9 mouse cellular contexts compared by ENCODE assay signal in genomic region chr6:135363344-135364040, GRCm38 (mm10). TPM values are rescaled to one million over a fixed set of nuclear protein-coding genes. Genes with fewer than 3 reads are reported as not detected.
DNase-seq lines count a peak whose midpoint lies in the region; ATAC-seq lines count a peak whose summit lies in the region.
"Had no signal": no experiment of that assay in that cellular context is flagged by ENCODE, and none has a peak within 500 bp of the region (broad histone marks: within the 10 kb centered on the region; RNA-seq: fewer than 3 reads in every experiment).

No protein-coding gene starts in this region.

- peak overlapping the region; percentile 46; the same call in 1 of the 2 replicates for H3K4me3 ChIP-seq in heart, embryonic 10.5 days
- no peak overlapping the region for H3K4me3 ChIP-seq in midbrain, embryonic 11.5 days (ENCODE audit: low read depth, low read length)
- no peak overlapping the region for H3K4me3 ChIP-seq in midbrain, embryonic 13.5 days (replicated peaks)
- H3K4me3 ChIP-seq in hindbrain, embryonic 16.5 days (ENCODE audit: low read length): peak overlapping the region; percentile 20; the same call in 1 of the 2 replicates
- H3K4me3 ChIP-seq in stomach, embryonic 14.5 days (ENCODE audit: low read depth, low read length): peak overlapping the region; percentile 38

- 56% methylated on average over 10 of the region's 10 CpGs for WGBS in heart, embryonic 10.5 days
- 66% methylated on average over 10 of the region's 10 CpGs for WGBS in midbrain, embryonic 11.5 days
- 64% methylated on average over 10 of the region's 10 CpGs for WGBS in midbrain, embryonic 13.5 days
- WGBS in hindbrain, embryonic 16.5 days: 65% methylated on average over 10 of the region's 10 CpGs
- 43% methylated on average over 10 of the region's 10 CpGs for WGBS in stomach, embryonic 14.5 days

- no peaks in the 10 kb centered on the region for H3K36me3 ChIP-seq in heart, embryonic 10.5 days
- no peaks in the 10 kb centered on the region for H3K36me3 ChIP-seq in midbrain, embryonic 11.5 days (ENCODE audit: control insufficient read depth, insufficient read depth, low read length)
- no peaks in the 10 kb centered on the region for H3K36me3 ChIP-seq in midbrain, embryonic 13.5 days
- H3K36me3 ChIP-seq in hindbrain, embryonic 16.5 days (ENCODE audit: control insufficient read depth, insufficient read depth, low read length): no peaks in the 10 kb centered on the region
- no peaks in the 10 kb centered on the region for H3K36me3 ChIP-seq in stomach, embryonic 14.5 days (ENCODE audit: control insufficient read depth, insufficient read depth, low read length)

- ATAC-seq in midbrain, embryonic 11.5 days (ENCODE audit: low FRiP score): no peak
- ATAC-seq in midbrain, embryonic 13.5 days: no peak
- ATAC-seq in hindbrain, embryonic 16.5 days: no peak
- no peak for ATAC-seq in stomach, embryonic 14.5 days (ENCODE audit: insufficient number of reproducible peaks, insufficient read depth, low FRiP score, low read depth)

- H3K9ac ChIP-seq in midbrain, embryonic 11.5 days (ENCODE audit: low read length): no peak overlapping the region
- no peak overlapping the region for H3K9ac ChIP-seq in midbrain, embryonic 13.5 days (replicated peaks)
- H3K9ac ChIP-seq in hindbrain, embryonic 16.5 days (ENCODE audit: low read depth, low read length): no peak overlapping the region
- peak overlapping the region; percentile 25 for H3K9ac ChIP-seq in stomach, embryonic 14.5 days (replicated peaks; ENCODE audit: low read depth, low read length)

- no peak for DNase-seq in heart, embryonic 10.5 days (ENCODE audit: low spot score)
- DNase-seq in heart, postnatal 36 days: no peak
- peak; percentile 79 for DNase-seq in midbrain, embryonic 11.5 days (ENCODE audit: low spot score, missing footprints)
- DNase-seq in adrenal gland, adult (ENCODE audit: inconsistent age in 2 of 2, low spot score in 1 of 2): no peak
- no peak for DNase-seq in layer of hippocampus, adult 9-11 months

- intact Hi-C loops in heart, postnatal 36 days (cut with DNase I): loop anchor here (1.0 to 10.0 kb wide), 4 partner anchors 23 to 379 kb away; partner anchors contain the start of gene Apold1

- H3K27me3 ChIP-seq in heart, embryonic 10.5 days (ENCODE audit: insufficient read depth, poor library complexity, severe bottlenecking): no peaks in the 10 kb centered on the region
- no peaks in the 10 kb centered on the region for H3K27me3 ChIP-seq in midbrain, embryonic 11.5 days (ENCODE audit: control insufficient read depth, insufficient read depth, low read length)
- H3K27me3 ChIP-seq in midbrain, embryonic 13.5 days: no peaks in the 10 kb centered on the region
- no peaks in the 10 kb centered on the region for H3K27me3 ChIP-seq in hindbrain, embryonic 16.5 days (replicated peaks; ENCODE audit: control insufficient read depth, insufficient read depth, low read length)
- no peaks in the 10 kb centered on the region for H3K27me3 ChIP-seq in stomach, embryonic 14.5 days (ENCODE audit: control insufficient read depth, insufficient read depth, low read length)

- no peak overlapping the region for H3K4me2 ChIP-seq in midbrain, embryonic 11.5 days
- H3K4me2 ChIP-seq in midbrain, embryonic 13.5 days (replicated peaks): no peak overlapping the region
- H3K4me2 ChIP-seq in hindbrain, embryonic 16.5 days (ENCODE audit: low read length): peak overlapping the region; percentile 34
- H3K4me2 ChIP-seq in stomach, embryonic 14.5 days (replicated peaks; ENCODE audit: low read depth, low read length): peak overlapping the region; percentile 39

- H3K27ac ChIP-seq in heart, embryonic 10.5 days: peak overlapping the region; percentile 78
- no peak overlapping the region for H3K27ac ChIP-seq in midbrain, embryonic 11.5 days (ENCODE audit: low read depth, low read length)
- no peak overlapping the region for H3K27ac ChIP-seq in midbrain, embryonic 13.5 days
- H3K27ac ChIP-seq in hindbrain, embryonic 16.5 days (ENCODE audit: low read depth, low read length): 0 out of 2 replicates have a peak overlapping the region, but pooled peaks have one; percentile 25
- peak overlapping the region; percentile 91 for H3K27ac ChIP-seq in stomach, embryonic 14.5 days (ENCODE audit: low read length)

- peaks cover 29% of the 10 kb centered on the region for H3K4me1 ChIP-seq in heart, embryonic 10.5 days
- peaks cover 12% of the 10 kb centered on the region for H3K4me1 ChIP-seq in midbrain, embryonic 11.5 days (ENCODE audit: control insufficient read depth, insufficient read depth, low read length)
- peaks cover 11% of the 10 kb centered on the region for H3K4me1 ChIP-seq in midbrain, embryonic 13.5 days (replicated peaks)
- H3K4me1 ChIP-seq in hindbrain, embryonic 16.5 days (ENCODE audit: control insufficient read depth, insufficient read depth, low read depth, low read length): peaks cover 12% of the 10 kb centered on the region
- peaks cover 20% of the 10 kb centered on the region; the same call in 1 of the 2 replicates for H3K4me1 ChIP-seq in stomach, embryonic 14.5 days (ENCODE audit: control insufficient read depth, insufficient read depth, low read length)

- H3K9me3 ChIP-seq in heart, embryonic 10.5 days: no peaks in the 10 kb centered on the region
- no peaks in the 10 kb centered on the region for H3K9me3 ChIP-seq in midbrain, embryonic 11.5 days (ENCODE audit: control insufficient read depth, low read length)
- no peaks in the 10 kb centered on the region for H3K9me3 ChIP-seq in midbrain, embryonic 13.5 days
- no peaks in the 10 kb centered on the region for H3K9me3 ChIP-seq in hindbrain, embryonic 16.5 days (ENCODE audit: control insufficient read depth, low read length)
- H3K9me3 ChIP-seq in stomach, embryonic 14.5 days (ENCODE audit: control insufficient read depth, low read depth, low read length): no peaks in the 10 kb centered on the region

RNA-seq across cellular contexts. Expression of gene Emp1, which starts 1.1 kb away (rescaled TPM):
- polyA plus RNA-seq in heart, embryonic 10.5 days (2016; fragmentation: Nextera tagmentation; extraction: Ambion mirVana): 5.1 and 10.5 TPM in 2 replicates
- total RNA-seq in heart, postnatal 36 days (2021): 10 to 100 TPM; 46.9 to 53.3 TPM
- polyA plus RNA-seq in midbrain, embryonic 11.5 days (2014; fragmentation: Nextera tagmentation; extraction: Ambion mirVana): 5.9 and 6.4 TPM in 2 replicates
- polyA plus RNA-seq in midbrain, embryonic 13.5 days (2015; fragmentation: Nextera tagmentation; extraction: Ambion mirVana): 6.7 and 9.2 TPM in 2 replicates
- 9.9 and 13.0 TPM in 2 replicates for polyA plus RNA-seq in hindbrain, embryonic 16.5 days (2015; fragmentation: Nextera tagmentation; extraction: Ambion mirVana)
- polyA plus RNA-seq in stomach, embryonic 14.5 days (2014; fragmentation: Nextera tagmentation; extraction: Ambion mirVana): 28.8 and 32.1 TPM in 2 replicates

RNA-seq across cellular contexts. Expression of gene Pbp2, which starts 53.3 kb away (rescaled TPM):
- polyA plus RNA-seq in heart, embryonic 10.5 days (2016; fragmentation: Nextera tagmentation; extraction: Ambion mirVana): 0.16 TPM in 1 of 2 replicates, not detected in the other
- not detected for total RNA-seq in heart, postnatal 36 days (2021)
- polyA plus RNA-seq in midbrain, embryonic 11.5 days (2014; fragmentation: Nextera tagmentation; extraction: Ambion mirVana): not detected in 2 replicates
- not detected in 2 replicates for polyA plus RNA-seq in midbrain, embryonic 13.5 days (2015; fragmentation: Nextera tagmentation; extraction: Ambion mirVana)
- not detected in 2 replicates for polyA plus RNA-seq in hindbrain, embryonic 16.5 days (2015; fragmentation: Nextera tagmentation; extraction: Ambion mirVana)
- polyA plus RNA-seq in stomach, embryonic 14.5 days (2014; fragmentation: Nextera tagmentation; extraction: Ambion mirVana): not detected in 2 replicates
- total RNA-seq: liver, adult 2 months had no signal
- polyA plus RNA-seq: liver, adult 2 months had no signal

Comparison
In these comparisons a context has a peak if more than half of its experiments do, and no peak if none do; other contexts are left out.
1. H3K27ac ChIP-seq: peak in heart, embryonic 10.5 days (single experiment), hindbrain, embryonic 16.5 days (single experiment) and stomach, embryonic 14.5 days (single experiment); none in midbrain, embryonic 11.5 days (single experiment) and midbrain, embryonic 13.5 days (single experiment).
2. H3K4me3 ChIP-seq: peak in heart, embryonic 10.5 days (single experiment), hindbrain, embryonic 16.5 days (single experiment) and stomach, embryonic 14.5 days (single experiment); none in midbrain, embryonic 11.5 days (single experiment) and midbrain, embryonic 13.5 days (single experiment).
3. H3K4me2 ChIP-seq: peak in hindbrain, embryonic 16.5 days (single experiment) and stomach, embryonic 14.5 days (single experiment); none in midbrain, embryonic 11.5 days (single experiment) and midbrain, embryonic 13.5 days (single experiment).